Mouse (Mus musculus) forebrain, embryonic 13.5 days (tissue): ENCODE measurements around the gene Gm49392. TPM values are rescaled to one million over a fixed set of nuclear protein-coding genes. Genes with fewer than 3 reads are reported as not detected.
"Not testable (repeated sequence)": the region's sequence is repeated elsewhere in the genome, so short reads cannot be mapped to it uniquely, and the experiment has no call there.

ENCODE experiments used
- ATAC-seq: fragments of 200-750 bp; cut with Nextera tagmentation; 2 replicates; pipeline ENCODE4 v1.8.0; 2017
- H3K27ac ChIP-seq: fragments of 300-500 bp; sonication (generic); 2 replicates; pipeline ENCODE4 v1.5.1; 2015; ENCODE audit warnings: inconsistent platforms, mild to moderate bottlenecking, moderate library complexity
- H3K27me3 ChIP-seq: fragments of 300-500 bp; sonication (generic); 2 replicates; pipeline ENCODE4 v1.6.1; 2015; ENCODE audit warnings: mild to moderate bottlenecking, inconsistent platforms
- H3K36me3 ChIP-seq: fragments of 300-500 bp; sonication (generic); 2 replicates; pipeline ENCODE4 v1.6.1; 2015; ENCODE audit warnings: mild to moderate bottlenecking, inconsistent platforms; ENCODE audit not compliant: poor library complexity, severe bottlenecking
- H3K4me1 ChIP-seq: fragments of 300-500 bp; sonication (generic); 2 replicates; pipeline ENCODE4 v1.6.1; 2015; ENCODE audit warnings: inconsistent platforms
- H3K4me2 ChIP-seq: fragments of 300-500 bp; sonication (generic); 2 replicates; pipeline ENCODE4 v1.6.1; 2015; ENCODE audit warnings: inconsistent platforms, mild to moderate bottlenecking, moderate library complexity
- H3K4me3 ChIP-seq: fragments of 300-500 bp; sonication (generic); 2 replicates; pipeline ENCODE4 v1.5.1; 2015; ENCODE audit warnings: mild to moderate bottlenecking, inconsistent platforms
- H3K9ac ChIP-seq: fragments of 300-500 bp; sonication (generic); 2 replicates; pipeline ENCODE4 v1.6.1; 2015; ENCODE audit warnings: mild to moderate bottlenecking, inconsistent platforms
- H3K9me3 ChIP-seq: fragments of 300-500 bp; sonication (generic); replicated peaks from 2 replicates; pipeline ENCODE4 v1.6.1; 2016; ENCODE audit warnings: inconsistent platforms
- WGBS: fragments of 180-500 bp; shearing (Covaris S2); methylation state at CpG from one replicate; pipeline ENCODE4 v1.1.7; 2015; 5-methylcytosine and 5-hydroxymethylcytosine counted together
- polyA plus RNA-seq: library from polyadenylated mRNA; unstranded; fragments of >200 nt; fragmentation: Nextera tagmentation; extraction: Ambion mirVana; gene quantifications from 2 replicates; pipeline ENCODE4 v1.2.1, GENCODE M21; 2015

Gm49392 gene
- 0.13 TPM in 1 of 2 replicates, not detected in the other for polyA plus RNA-seq

DNA sequence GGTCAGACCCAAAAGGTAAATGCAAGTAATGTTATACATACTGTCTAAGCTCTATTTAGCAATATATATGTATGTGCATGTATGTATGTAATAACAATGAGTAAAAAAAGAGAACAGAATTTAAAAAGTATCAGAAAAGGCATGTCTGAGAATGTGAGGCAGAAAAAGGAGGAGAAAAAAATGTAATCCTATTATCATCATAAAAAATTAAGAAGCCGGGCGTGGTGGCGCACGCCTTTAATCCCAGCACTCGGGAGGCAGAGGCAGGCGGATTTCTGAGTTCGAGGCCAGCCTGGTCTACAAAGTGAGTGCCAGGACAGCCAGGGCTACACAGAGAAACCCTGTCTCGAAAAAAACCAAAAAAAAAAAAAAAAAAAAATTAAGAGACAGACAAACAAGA, at the start of gene Gm49392:
Gm49392 (minus strand) TSS at position 101 of the 400 bp plus-strand sequence.
- not testable (repeated sequence) for H3K27ac ChIP-seq, H3K9me3 ChIP-seq, H3K27me3 ChIP-seq, H3K36me3 ChIP-seq, H3K4me1 ChIP-seq, H3K4me2 ChIP-seq, H3K4me3 ChIP-seq, H3K9ac ChIP-seq, ATAC-seq
- 94% methylated on average over 7 of the region's 8 CpGs for WGBS

DNA sequence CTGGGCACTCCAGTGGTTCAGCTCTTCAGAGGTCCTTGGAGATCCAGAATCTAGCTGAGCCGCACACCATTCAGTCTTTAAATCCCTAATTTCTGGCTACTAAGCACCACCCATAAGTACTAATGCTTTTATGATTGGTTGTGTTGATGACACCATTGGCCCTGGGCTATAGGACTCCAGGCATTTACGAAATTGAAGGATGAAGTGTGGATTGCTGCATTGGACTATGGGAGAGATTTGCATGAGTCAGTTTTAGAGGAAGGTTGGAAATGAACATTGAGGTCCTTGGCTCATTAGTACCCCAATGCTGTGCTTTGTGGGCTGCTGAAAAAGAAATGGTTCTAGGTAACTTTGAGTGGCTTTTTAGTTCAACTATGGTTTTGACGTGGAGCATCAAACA, 45.2 kb upstream of the Gm49392 start, which contains the start of gene Tpbpa:
Tpbpa (minus strand) TSS at position 101 of the 400 bp plus-strand sequence.
- WGBS: 81% methylated on average over 3 of the region's 3 CpGs
- H3K27me3 ChIP-seq, H3K4me1 ChIP-seq, H3K4me2 ChIP-seq, H3K9ac ChIP-seq, H3K27ac ChIP-seq, H3K4me3 ChIP-seq, H3K36me3 ChIP-seq, ATAC-seq: not testable (repeated sequence)
- H3K9me3 ChIP-seq: peaks cover 14% of the 10 kb centered on the region

DNA sequence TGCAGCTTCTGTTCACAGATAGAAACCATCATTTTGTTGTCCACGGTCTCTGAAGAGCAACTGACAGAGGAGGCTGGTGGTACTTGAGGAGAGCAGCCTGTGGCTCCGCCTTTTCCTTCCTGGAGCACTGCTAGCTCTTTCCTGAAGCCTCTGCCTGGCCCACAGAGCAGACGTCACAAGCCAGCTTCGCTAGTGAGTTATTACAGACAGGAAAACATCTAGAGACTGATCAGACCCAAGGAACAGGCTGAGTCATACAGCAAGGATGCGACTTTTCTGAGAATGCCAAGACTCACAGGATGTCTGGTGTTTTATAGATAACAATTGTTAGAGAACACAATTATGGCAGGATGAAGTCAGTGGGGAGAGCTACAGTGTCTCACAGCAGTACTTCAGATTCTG, 39.8 kb upstream of the Gm49392 start, which contains the start of the genes Gm49391 and Ctla2a:
Gm49391 (minus strand) TSS at position 72 of the 402 bp plus-strand sequence.
Ctla2a (minus strand) TSS at position 126 of the 402 bp plus-strand sequence.
- ATAC-seq: no peak

DNA sequence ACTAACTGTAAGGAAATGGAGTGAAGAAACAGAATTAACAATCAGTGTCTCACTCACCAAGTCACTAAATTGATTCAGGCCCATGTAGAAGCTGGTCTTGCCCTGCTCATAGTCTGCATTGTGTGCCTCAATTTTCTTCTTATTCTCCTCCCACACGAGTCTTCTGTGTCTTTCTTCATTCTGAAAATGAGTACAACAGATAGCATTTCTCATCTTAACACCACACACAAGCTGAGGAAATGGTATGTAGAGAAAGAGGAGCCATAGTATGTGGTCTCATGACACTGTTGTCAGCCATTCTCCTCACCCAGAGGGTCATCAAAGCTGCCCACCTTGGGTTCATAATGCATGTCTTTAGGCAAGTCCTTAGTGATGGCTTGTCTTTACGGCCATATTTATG, 38.8 kb upstream of the Gm49392 start, which contains the start of gene Gm49393:
Gm49393 (minus strand) TSS at position 101 of the 400 bp plus-strand sequence.
- H3K4me3 ChIP-seq, H3K27me3 ChIP-seq, H3K27ac ChIP-seq, H3K36me3 ChIP-seq, H3K9ac ChIP-seq, ATAC-seq, H3K4me2 ChIP-seq, H3K4me1 ChIP-seq: not testable (repeated sequence)
- H3K9me3 ChIP-seq: peaks cover 17% of the 10 kb centered on the region
- 80% methylated on average over 2 of the region's 2 CpGs for WGBS

More for the DNA sequence above, 39.8 kb upstream of the Gm49392 start, which contains the start of the genes Gm49391 and Ctla2a:
- H3K9me3 ChIP-seq: peaks cover 21% of the 10 kb centered on the region
- H3K27me3 ChIP-seq: no peaks in the 10 kb centered on the region
- no peak within 1 kb of the TSS for H3K27ac ChIP-seq
- no peaks in the 10 kb centered on the region for H3K4me1 ChIP-seq
- no peak within 1 kb of the TSS for H3K9ac ChIP-seq
- no peak within 1 kb of the TSS for H3K4me3 ChIP-seq
- WGBS: 65% methylated on average over 5 of the region's 5 CpGs
- H3K4me2 ChIP-seq: no peak within 1 kb of the TSS
- H3K36me3 ChIP-seq: no peaks in the 10 kb centered on the region

DNA sequence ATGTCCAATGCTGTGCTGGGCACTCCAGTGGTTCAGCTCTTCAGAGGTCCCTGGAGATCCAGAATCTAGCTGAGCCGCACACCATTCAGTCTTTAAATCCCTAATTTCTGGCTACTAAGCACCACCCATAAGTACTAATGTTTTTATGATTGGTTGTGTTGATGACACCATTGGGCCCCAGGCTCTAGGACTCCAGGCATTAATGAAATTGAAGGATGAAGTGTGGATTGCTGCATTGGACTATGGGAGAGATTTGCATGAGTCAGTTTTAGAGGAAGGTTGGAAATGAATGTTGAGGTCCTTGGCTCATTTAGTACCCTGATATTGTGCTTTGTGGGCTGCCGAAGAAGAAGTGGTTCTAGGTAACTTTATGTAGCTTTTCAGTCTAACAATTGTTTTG, 8.1 kb upstream of the Gm49392 start, which contains the start of gene Tpbpb:
Tpbpb (minus strand) TSS at position 101 of the 400 bp plus-strand sequence.
- not testable (repeated sequence) for ATAC-seq, H3K27ac ChIP-seq, H3K4me2 ChIP-seq, H3K4me3 ChIP-seq, H3K36me3 ChIP-seq, H3K4me1 ChIP-seq, H3K9ac ChIP-seq, H3K27me3 ChIP-seq
- WGBS: 93% methylated on average over 2 of the region's 2 CpGs
- peaks cover 23% of the 10 kb centered on the region for H3K9me3 ChIP-seq

DNA sequence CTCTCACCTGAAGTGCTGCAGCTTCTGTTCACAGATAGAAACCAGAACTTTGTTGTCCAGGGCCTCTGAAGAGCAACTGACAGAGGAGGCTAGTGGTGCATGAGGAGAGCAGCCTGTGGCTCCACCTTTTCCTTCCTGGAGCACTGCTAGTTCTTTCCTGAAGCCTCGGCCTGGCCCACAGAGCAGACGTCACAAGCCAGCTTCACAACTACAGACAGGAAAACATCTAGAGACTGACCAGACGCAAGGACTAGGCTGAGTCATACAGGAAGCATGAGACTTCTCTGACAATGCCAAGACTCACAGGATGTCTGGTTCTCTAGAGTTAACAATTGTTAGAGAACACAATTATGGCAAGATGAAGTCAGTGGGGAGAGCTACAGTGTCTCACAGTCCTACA, 634 bp upstream of the Gm49392 start, which contains the start of gene Ctla2b:
Ctla2b (minus strand) TSS at position 120 of the 400 bp plus-strand sequence.
- no peak within 1 kb of the TSS for H3K4me3 ChIP-seq
- no peaks in the 10 kb centered on the region for H3K36me3 ChIP-seq
- peaks cover 9% of the 10 kb centered on the region for H3K9me3 ChIP-seq
- no peak for ATAC-seq
- H3K9ac ChIP-seq: no peak within 1 kb of the TSS
- H3K4me2 ChIP-seq: no peak within 1 kb of the TSS
- H3K27me3 ChIP-seq: no peaks in the 10 kb centered on the region
- WGBS: 87% methylated on average over 3 of the region's 3 CpGs
- no peak within 1 kb of the TSS for H3K27ac ChIP-seq
- no peaks in the 10 kb centered on the region for H3K4me1 ChIP-seq

DNA sequence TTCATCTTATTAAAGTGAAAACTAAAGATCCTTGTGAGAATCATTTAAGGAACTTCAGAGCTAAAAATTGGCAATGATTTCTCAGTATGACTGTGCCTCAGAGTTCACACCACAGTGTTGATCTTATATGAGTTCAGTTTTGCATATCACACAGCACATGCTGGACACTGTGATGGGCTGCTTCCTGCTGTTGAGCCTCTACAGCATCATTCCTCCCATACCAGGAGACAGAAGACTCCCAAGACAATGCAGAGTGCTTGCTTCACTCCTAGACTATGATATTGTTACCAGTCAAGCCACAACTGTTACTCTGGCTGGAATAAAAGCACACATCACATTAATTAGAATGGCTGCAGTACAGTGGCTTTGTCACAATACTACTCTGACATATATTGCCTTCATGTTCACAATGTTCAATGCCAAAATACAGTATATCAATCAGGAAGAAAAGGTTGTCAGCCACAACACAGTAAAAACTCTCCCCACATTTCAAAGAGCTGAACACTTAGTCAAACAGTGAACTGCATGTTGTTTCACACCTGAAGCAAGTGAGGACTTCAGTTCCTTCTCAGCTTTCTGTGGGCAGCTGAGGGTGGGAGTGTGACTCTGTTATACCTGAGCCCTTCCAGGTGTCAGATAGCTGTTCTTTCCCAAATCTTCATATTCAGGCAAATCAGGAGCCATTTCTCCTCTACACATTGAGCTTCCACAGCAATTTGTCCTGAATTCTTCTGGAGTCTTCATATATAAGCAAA, 1.1 kb downstream of the Gm49392 start:
- H3K4me3 ChIP-seq: no peak overlapping the region
- H3K36me3 ChIP-seq: no peaks in the 10 kb centered on the region
- no peak for ATAC-seq
- no peak overlapping the region for H3K4me2 ChIP-seq
- H3K27ac ChIP-seq: no peak overlapping the region
- peaks cover 3% of the 10 kb centered on the region for H3K9me3 ChIP-seq
- no peaks in the 10 kb centered on the region for H3K27me3 ChIP-seq
- H3K9ac ChIP-seq: no peak overlapping the region
- no peaks in the 10 kb centered on the region for H3K4me1 ChIP-seq

DNA sequence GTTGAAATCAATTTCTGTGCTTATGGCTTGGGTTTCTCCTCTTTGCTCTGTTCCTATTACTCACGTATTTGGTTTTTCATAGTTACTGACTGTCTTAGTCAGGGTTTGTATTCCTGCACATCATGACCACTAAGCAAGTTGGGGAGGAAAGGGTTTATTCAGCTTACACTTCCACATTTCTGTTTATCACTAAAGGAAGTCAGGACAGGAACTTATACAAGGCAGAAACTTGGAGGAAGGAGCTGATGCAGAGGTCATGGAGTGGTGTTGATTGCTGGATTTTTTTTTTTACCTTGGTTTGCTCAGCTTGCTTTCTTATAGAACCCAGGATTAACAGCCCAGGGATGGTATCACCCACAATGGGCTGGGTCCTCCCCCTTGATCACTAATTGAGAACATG, 4.4 kb downstream of the Gm49392 start:
- whole genome bisulfite sequencing: 92% methylated on average over 1 of the region's 1 CpGs
- no peaks in the 10 kb centered on the region for H3K4me1 ChIP-seq
- no peaks in the 10 kb centered on the region for H3K27me3 ChIP-seq
- no peak overlapping the region for H3K4me3 ChIP-seq
- no peak overlapping the region for H3K9ac ChIP-seq
- H3K4me2 ChIP-seq: no peak overlapping the region
- no peak overlapping the region for H3K27ac ChIP-seq
- no peaks in the 10 kb centered on the region for H3K36me3 ChIP-seq
- ATAC-seq: no peak
- H3K9me3 ChIP-seq: peaks cover 3% of the 10 kb centered on the region

DNA sequence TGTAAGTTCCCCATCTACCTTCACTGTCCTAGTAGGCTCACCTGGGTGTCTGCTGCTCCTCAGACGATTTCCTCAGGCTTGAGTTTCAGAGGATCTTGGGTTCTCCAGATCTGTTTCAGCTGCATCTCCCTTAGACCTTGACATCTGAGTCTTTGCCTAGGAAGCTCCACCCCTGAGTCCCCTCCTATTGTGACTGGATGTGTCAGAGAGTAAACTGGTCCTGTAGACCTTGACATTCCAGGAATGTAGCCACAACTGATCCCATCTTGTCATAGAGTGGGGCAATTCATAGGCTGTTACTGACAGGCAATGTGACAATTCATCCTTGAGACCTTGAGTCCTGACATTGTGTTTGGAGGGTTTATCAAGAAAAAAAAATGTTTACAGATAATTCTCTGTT, 32.4 kb downstream of the Gm49392 start, which contains the start of gene 4930486L24Rik:
4930486L24Rik (minus strand) TSS at position 195 of the 400 bp plus-strand sequence.
- no peaks in the 10 kb centered on the region for H3K36me3 ChIP-seq
- no peaks in the 10 kb centered on the region for H3K27me3 ChIP-seq
- H3K4me3 ChIP-seq: no peak within 1 kb of the TSS
- H3K27ac ChIP-seq: no peak within 1 kb of the TSS
- no peaks in the 10 kb centered on the region for H3K4me1 ChIP-seq
- H3K9me3 ChIP-seq: no peaks in the 10 kb centered on the region
- no peak for ATAC-seq
- no peak within 1 kb of the TSS for H3K9ac ChIP-seq
- 78% methylated on average over 1 of the region's 1 CpGs for WGBS
- no peak within 1 kb of the TSS for H3K4me2 ChIP-seq

DNA sequence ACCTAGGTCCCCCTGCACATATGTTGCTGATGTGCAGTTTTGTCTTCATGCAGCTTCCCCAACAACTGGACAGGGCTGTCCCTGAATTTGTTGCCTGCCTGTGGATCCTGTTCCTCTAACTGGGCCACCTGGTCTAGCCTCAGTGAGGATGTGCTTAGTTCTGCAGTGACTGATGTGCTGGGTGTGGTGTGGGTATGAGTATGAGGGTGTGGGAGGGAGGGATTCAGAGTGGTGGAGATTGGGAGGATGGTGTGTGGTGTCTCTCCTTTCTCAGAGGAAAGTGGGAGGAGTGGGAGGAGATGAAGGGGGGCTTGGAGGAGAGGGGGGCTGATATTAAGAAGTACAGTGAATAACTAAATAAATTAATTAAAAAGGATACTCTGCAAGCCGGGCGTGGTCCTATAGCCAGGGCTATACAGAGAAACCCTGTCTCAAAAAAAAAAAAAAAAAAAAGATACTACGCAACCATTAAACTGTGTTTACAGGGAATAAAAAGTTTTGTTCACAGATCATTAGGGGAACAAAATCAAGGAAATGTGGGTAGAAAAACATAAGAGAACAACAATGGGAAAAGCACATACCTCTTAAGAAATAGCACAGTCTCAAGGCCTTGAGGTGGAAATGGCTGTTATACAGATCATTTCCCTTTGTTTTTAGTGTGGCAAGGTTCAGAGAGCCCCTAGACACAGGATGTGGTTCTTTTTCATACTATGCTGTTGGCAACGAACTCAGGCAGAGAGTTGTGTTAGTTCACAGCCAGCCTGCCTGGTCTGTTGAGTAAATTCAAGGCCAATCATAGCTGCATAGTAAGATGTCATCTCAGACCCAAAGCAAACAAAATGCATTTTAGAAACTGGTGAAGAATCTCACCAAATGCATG, 48.2 kb downstream of the Gm49392 start:
- ATAC-seq: no peak
- Histone ChIP-seq H3K4me2 (no peak overlapping the region), H3K4me3 (no peak overlapping the region), H3K9ac (no peak overlapping the region), H3K27me3 (no peaks in the 10 kb centered on the region), H3K27ac (no peak overlapping the region), H3K9me3 (no peaks in the 10 kb centered on the region), H3K36me3 (no peaks in the 10 kb centered on the region), H3K4me1 (no peaks in the 10 kb centered on the region)
- WGBS: 91% methylated on average over 4 of the region's 4 CpGs

DNA sequence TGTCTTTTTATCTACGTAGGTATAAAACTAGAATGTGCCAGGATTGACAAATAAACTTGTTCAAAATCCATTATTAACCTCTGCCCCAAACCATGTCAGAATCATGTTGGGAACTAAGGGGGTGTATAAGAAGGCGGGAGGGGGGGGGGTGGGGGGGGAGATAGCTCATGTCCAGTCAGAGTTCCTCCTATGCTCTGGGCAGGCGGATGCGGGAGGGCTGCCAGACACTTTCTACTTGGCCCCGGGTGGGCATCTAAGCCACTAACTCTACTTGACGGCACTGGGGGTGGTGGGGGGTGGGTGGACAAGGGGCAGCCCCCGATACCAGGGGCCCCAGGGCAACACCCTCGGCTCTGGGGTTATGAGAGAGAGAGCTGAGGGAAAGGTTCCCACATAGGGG, 53.5 kb downstream of the Gm49392 start:
- no peaks in the 10 kb centered on the region for H3K9me3 ChIP-seq
- no peaks in the 10 kb centered on the region for H3K4me1 ChIP-seq
- no peak overlapping the region for H3K4me3 ChIP-seq
- no peak overlapping the region for H3K27ac ChIP-seq
- no peak overlapping the region for H3K9ac ChIP-seq
- no peak for ATAC-seq
- 84% methylated on average over 8 of the region's 8 CpGs for WGBS
- H3K36me3 ChIP-seq: no peaks in the 10 kb centered on the region
- no peaks in the 10 kb centered on the region for H3K27me3 ChIP-seq
- H3K4me2 ChIP-seq: no peak overlapping the region

DNA sequence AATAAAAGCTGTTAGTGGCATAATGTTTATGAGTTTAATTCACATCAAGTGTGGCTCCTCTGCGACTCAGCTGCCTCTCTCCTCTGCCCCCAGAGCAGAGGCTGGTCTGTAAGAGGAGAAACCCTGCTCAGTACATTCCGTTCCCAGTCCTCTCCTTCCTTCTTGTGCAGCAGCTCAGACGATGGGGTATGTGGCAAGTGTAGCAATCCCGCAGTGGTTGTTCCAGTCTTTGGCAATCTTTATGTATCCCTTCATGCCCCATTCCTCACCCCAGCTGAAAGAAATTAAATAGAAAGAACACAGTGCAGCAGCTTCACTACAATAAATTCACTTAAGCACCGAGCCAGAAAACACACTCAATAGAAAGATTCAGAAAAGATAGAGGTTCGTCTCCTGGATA, 54.0 kb downstream of the Gm49392 start:
- WGBS: 86% methylated on average over 6 of the region's 6 CpGs
- Histone ChIP-seq H3K4me1 (no peaks in the 10 kb centered on the region), H3K9me3 (no peaks in the 10 kb centered on the region), H3K27ac (no peak overlapping the region), H3K4me3 (no peak overlapping the region), H3K36me3 (no peaks in the 10 kb centered on the region), H3K4me2 (no peak overlapping the region), H3K27me3 (no peaks in the 10 kb centered on the region), H3K9ac (no peak overlapping the region)
- ATAC-seq: no peak
